Mouse (Mus musculus) left cerebral cortex, adult 11 months (tissue): ENCODE data around the gene Irf2bpl.

Experiments used
- DNase-seq: peaks from one replicate; pipeline ENCODE4 v3.0.0; 2022; ENCODE audit warnings: low spot score

Gene Irf2bpl

GRCm38 (mm10) chr12:86859924-86860790, 24.4 kb downstream of the Irf2bpl start:
- DNase-seq = no peak

GRCm38 (mm10) chr12:86858983-86859872, 25.4 kb downstream of the Irf2bpl start:
- DNase-seq = no peak

GRCm38 (mm10) chr12:86858498-86858897, 26.1 kb downstream of the Irf2bpl start:
- no peak for DNase-seq

- no peak for DNase-seq
Observed at GRCm38 (mm10) chr12:86857290-86857689, 27.3 kb downstream of the Irf2bpl start.

GRCm38 (mm10) chr12:86855670-86856069, 28.9 kb downstream of the Irf2bpl start:
- no peak for DNase-seq

- DNase-seq = no peak
Observed at GRCm38 (mm10) chr12:86853516-86853915, 31.1 kb downstream of the Irf2bpl start.

- no peak for DNase-seq
Observed at GRCm38 (mm10) chr12:86851313-86851712, 33.3 kb downstream of the Irf2bpl start.

- no peak for DNase-seq
Observed at GRCm38 (mm10) chr12:86850746-86851145, 33.9 kb downstream of the Irf2bpl start.

GRCm38 (mm10) chr12:86849945-86850626, 34.5 kb downstream of the Irf2bpl start:
- DNase-seq = no peak

- no peak for DNase-seq
Observed at GRCm38 (mm10) chr12:86842866-86843459, 41.6 kb downstream of the Irf2bpl start.

- no peak for DNase-seq
Observed at GRCm38 (mm10) chr12:86840526-86840925, 44.1 kb downstream of the Irf2bpl start.

GRCm38 (mm10) chr12:86838181-86838580, 46.4 kb downstream of the Irf2bpl start:
- no peak for DNase-seq

- no peak for DNase-seq
Observed at GRCm38 (mm10) chr12:86836431-86837047, 48.1 kb downstream of the Irf2bpl start.

GRCm38 (mm10) chr12:86835899-86836298, 48.7 kb downstream of the Irf2bpl start:
- no peak for DNase-seq

GRCm38 (mm10) chr12:86834416-86834772, 50.2 kb downstream of the Irf2bpl start:
- DNase-seq = no peak

- no peak for DNase-seq
Observed at GRCm38 (mm10) chr12:86833711-86834415, 50.7 kb downstream of the Irf2bpl start.

GRCm38 (mm10) chr12:86832551-86833182, 51.9 kb downstream of the Irf2bpl start:
- no peak for DNase-seq

- no peak for DNase-seq
Observed at GRCm38 (mm10) chr12:86831591-86832550, 52.7 kb downstream of the Irf2bpl start.
